Mouse (Mus musculus) myocyte (in vitro differentiated cells): ENCODE data around the gene Gmppa.

Source experiments
- CEBPB ChIP-seq: IDR thresholded peaks from 2 replicates; pipeline ENCODE4 v1.6.1; 2011; ENCODE audit warnings: mild to moderate bottlenecking, moderate library complexity; ENCODE audit not compliant: poor library complexity, insufficient read depth, severe bottlenecking
- E2F4 ChIP-seq: IDR thresholded peaks from one replicate; pipeline ENCODE4 v1.6.1; 2011; ENCODE audit warnings: mild to moderate bottlenecking, control low read depth, moderate library complexity; ENCODE audit not compliant: insufficient read depth
- MAX ChIP-seq: IDR thresholded peaks from one replicate; pipeline ENCODE4 v1.6.1; 2011; ENCODE audit warnings: low read depth, mild to moderate bottlenecking, control low read depth
- MYOD1 ChIP-seq, 3 experiments: IDR thresholded peaks; one replicate each; pipeline ENCODE4 v1.6.1; 2011; ENCODE audit warnings: control low read depth in 2 of 3, low read depth in 2 of 3, mild to moderate bottlenecking in 2 of 3, moderate library complexity in 1 of 3; ENCODE audit not compliant: insufficient read length in 2 of 3, control insufficient read depth in 1 of 3
- POLR2A ChIP-seq: IDR thresholded peaks from one replicate; pipeline ENCODE4 v1.6.1; 2011; ENCODE audit warnings: low read depth, mild to moderate bottlenecking, control low read depth, moderate library complexity; ENCODE audit not compliant: insufficient read length
- POLR2AphosphoS2 ChIP-seq: IDR thresholded peaks from one replicate; pipeline ENCODE4 v1.6.1; 2011; ENCODE audit warnings: low read depth, control low read depth; ENCODE audit not compliant: insufficient read length
- REST ChIP-seq: IDR thresholded peaks from one replicate; pipeline ENCODE4 v1.6.1; 2011; ENCODE audit warnings: mild to moderate bottlenecking, control low read depth, moderate library complexity; ENCODE audit not compliant: insufficient read depth, insufficient read length
- TCF12 ChIP-seq: IDR thresholded peaks from one replicate; pipeline ENCODE4 v1.6.1; 2011; ENCODE audit warnings: mild to moderate bottlenecking, control low read depth; ENCODE audit not compliant: poor library complexity, insufficient read depth, severe bottlenecking
- USF1 ChIP-seq: IDR thresholded peaks from one replicate; pipeline ENCODE4 v1.6.1; 2011; ENCODE audit warnings: low read depth, mild to moderate bottlenecking, control low read depth, moderate library complexity

DNA sequence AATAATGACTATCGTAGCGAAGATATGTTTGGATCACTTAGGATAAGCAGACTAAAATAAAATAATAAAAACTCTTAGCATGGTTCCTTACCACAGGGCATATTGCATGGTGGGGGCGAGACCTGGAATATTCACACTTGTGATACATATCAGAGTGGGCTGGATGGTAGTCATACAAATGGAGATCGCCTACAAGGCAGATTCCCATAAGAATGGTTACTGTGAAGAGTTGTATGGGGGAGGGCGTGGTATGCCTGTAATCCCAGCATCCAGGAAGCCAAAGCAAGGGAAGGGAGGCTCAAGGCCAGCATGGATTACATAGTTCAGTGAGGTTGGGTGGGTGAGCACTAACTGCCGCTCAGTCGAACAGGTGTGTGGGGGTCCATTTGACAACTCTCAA, 45.0 kb downstream of the Gmppa start:
- TF ChIP-seq POLR2AphosphoS2 (peak; percentile 34), MYOD1 (IDR thresholded peaks at IDR 0.05; ENCODE audit: control insufficient read depth in 1 of 3, insufficient read length in 2 of 3, low read depth in 2 of 3) (no peak), POLR2A (no peak), E2F4 (no peak), TCF12 (no peak), CEBPB (no peak), REST (no peak), MAX (no peak), USF1 (no peak)
